Mouse (Mus musculus) intestine, embryonic 14.5 days (tissue): Measurements from ENCODE around the gene Syndig1l. TPM values are rescaled to one million over a fixed set of nuclear protein-coding genes. Genes with fewer than 3 reads are reported as not detected.

Source experiments
- ATAC-seq: fragments of 200-750 bp; cut with Nextera tagmentation; replicated peaks from 2 replicates; pipeline ENCODE4 v1.8.0; 2017; ENCODE audit warnings: low read depth, moderate number of reproducible peaks, moderate TSS enrichment, moderate library complexity; ENCODE audit not compliant: low FRiP score, low TSS enrichment
- DNase-seq: peaks from one replicate; pipeline ENCODE4 v3.0.0-alpha.2; 2018; ENCODE audit warnings: low spot score
- H3K27ac ChIP-seq: fragments of 300-500 bp; sonication (generic); 2 replicates; pipeline ENCODE4 v1.5.1; 2014; ENCODE audit warnings: low read depth, mild to moderate bottlenecking, control low read depth
- H3K27me3 ChIP-seq: fragments of 300-500 bp; sonication (generic); replicated peaks from 2 replicates; pipeline ENCODE4 v1.6.1; 2014; ENCODE audit warnings: low read length, control low read depth; ENCODE audit not compliant: control insufficient read depth, insufficient read depth
- H3K36me3 ChIP-seq: fragments of 300-500 bp; sonication (generic); 2 replicates; pipeline ENCODE4 v1.6.1; 2014; ENCODE audit warnings: low read length, control low read depth; ENCODE audit not compliant: control insufficient read depth, insufficient read depth
- H3K4me1 ChIP-seq: fragments of 300-500 bp; sonication (generic); replicated peaks from 2 replicates; pipeline ENCODE4 v1.6.1; 2014; ENCODE audit warnings: low read length, control low read depth, mixed read lengths; ENCODE audit not compliant: control insufficient read depth, insufficient read depth
- H3K4me2 ChIP-seq: fragments of 300-500 bp; sonication (generic); 2 replicates; pipeline ENCODE4 v1.6.1; 2014; ENCODE audit warnings: low read length
- H3K4me3 ChIP-seq: fragments of 300-500 bp; sonication (generic); 2 replicates; pipeline ENCODE4 v1.5.1; 2014; ENCODE audit warnings: low read depth, low read length, control low read depth, mixed read lengths
- H3K9ac ChIP-seq: fragments of 300-500 bp; sonication (generic); 2 replicates; pipeline ENCODE4 v1.6.1; 2014; ENCODE audit warnings: mild to moderate bottlenecking, low read length
- H3K9me3 ChIP-seq: fragments of 300-500 bp; sonication (generic); 2 replicates; pipeline ENCODE4 v1.6.1; 2016; ENCODE audit warnings: low read length, control low read depth; ENCODE audit not compliant: control insufficient read depth
- WGBS: fragments of 180-500 bp; shearing (Covaris S2); extraction: QIAGEN DNeasy Blood & Tissue Kit; methylation state at CpG from one replicate; pipeline ENCODE4 v1.1.7; 2014; 5-methylcytosine and 5-hydroxymethylcytosine counted together
- polyA plus RNA-seq: library from polyadenylated mRNA; unstranded; fragments of >200 nt; fragmentation: Nextera tagmentation; extraction: Ambion mirVana; gene quantifications from 2 replicates; pipeline ENCODE4 v1.2.1, GENCODE M21; 2014

The Syndig1l gene
- polyA plus RNA-seq, 1 experiment from 2014 or later = 0.20 TPM

GRCm38 (mm10) chr12:84718462-84719244, 20.0 kb upstream of the Syndig1l start:
- H3K4me1 ChIP-seq = no peaks in the 10 kb centered on the region
- ATAC-seq = no peak
- 82% methylated on average over 9 of the region's 9 CpGs for WGBS
- H3K27ac ChIP-seq = no peak overlapping the region
- H3K4me2 ChIP-seq = no peak overlapping the region
- no peaks in the 10 kb centered on the region for H3K9me3 ChIP-seq
- H3K9ac ChIP-seq = no peak overlapping the region
- no peak overlapping the region for H3K4me3 ChIP-seq
- no peaks in the 10 kb centered on the region for H3K36me3 ChIP-seq
- no peaks in the 10 kb centered on the region for H3K27me3 ChIP-seq
- no peak for DNase-seq

- Histone ChIP-seq H3K4me1 (no peaks in the 10 kb centered on the region), H3K4me2 (no peak overlapping the region), H3K27me3 (no peaks in the 10 kb centered on the region), H3K9me3 (no peaks in the 10 kb centered on the region), H3K9ac (no peak overlapping the region), H3K27ac (no peak overlapping the region), H3K4me3 (no peak overlapping the region), H3K36me3 (no peaks in the 10 kb centered on the region)
- ATAC-seq (no peak), DNase-seq (no peak)
- WGBS = 82% methylated on average over 6 of the region's 6 CpGs
These were observed 15.9 kb upstream of the Syndig1l start for GRCm38 (mm10) chr12:84714578-84714977.

- Histone ChIP-seq H3K9me3 (no peaks in the 10 kb centered on the region), H3K9ac (no peak overlapping the region), H3K27me3 (no peaks in the 10 kb centered on the region), H3K4me3 (no peak overlapping the region), H3K4me2 (no peak overlapping the region), H3K4me1 (no peaks in the 10 kb centered on the region), H3K27ac (no peak overlapping the region), H3K36me3 (no peaks in the 10 kb centered on the region)
- peak; percentile 71 for DNase-seq
- ATAC-seq = no peak
- 23% methylated on average over 14 of the region's 14 CpGs for WGBS
These were observed 11.3 kb upstream of the Syndig1l start for GRCm38 (mm10) chr12:84709842-84710439.

GRCm38 (mm10) chr12:84707804-84708203, 9.2 kb upstream of the Syndig1l start:
- Histone ChIP-seq H3K4me2 (no peak overlapping the region), H3K9ac (no peak overlapping the region), H3K9me3 (no peaks in the 10 kb centered on the region), H3K4me3 (no peak overlapping the region), H3K36me3 (no peaks in the 10 kb centered on the region), H3K27me3 (no peaks in the 10 kb centered on the region), H3K27ac (no peak overlapping the region), H3K4me1 (no peaks in the 10 kb centered on the region)
- ATAC-seq = no peak
- no peak for DNase-seq
- 74% methylated on average over 4 of the region's 4 CpGs for WGBS

- Histone ChIP-seq H3K9ac (no peak overlapping the region), H3K4me1 (no peaks in the 10 kb centered on the region), H3K36me3 (no peaks in the 10 kb centered on the region), H3K27me3 (no peaks in the 10 kb centered on the region), H3K4me2 (no peak overlapping the region), H3K9me3 (no peaks in the 10 kb centered on the region), H3K27ac (no peak overlapping the region), H3K4me3 (no peak overlapping the region)
- DNase-seq = no peak
- ATAC-seq = no peak
- 74% methylated on average over 4 of the region's 4 CpGs for WGBS
These were observed 8.3 kb upstream of the Syndig1l start for GRCm38 (mm10) chr12:84706886-84707285.

GRCm38 (mm10) chr12:84702586-84702985, 4.0 kb upstream of the Syndig1l start:
- WGBS = 73% methylated on average over 7 of the region's 7 CpGs

GRCm38 (mm10) chr12:84692141-84692540, 6.5 kb downstream of the Syndig1l start:
- H3K4me1 ChIP-seq = no peaks in the 10 kb centered on the region
- H3K4me2 ChIP-seq = no peak overlapping the region
- H3K36me3 ChIP-seq = no peaks in the 10 kb centered on the region
- no peak for DNase-seq
- peaks cover 6% of the 10 kb centered on the region for H3K27me3 ChIP-seq
- no peaks in the 10 kb centered on the region for H3K9me3 ChIP-seq
- ATAC-seq = no peak
- no peak overlapping the region for H3K27ac ChIP-seq
- 76% methylated on average over 6 of the region's 6 CpGs for WGBS
- H3K9ac ChIP-seq = no peak overlapping the region
- H3K4me3 ChIP-seq = no peak overlapping the region

More at GRCm38 (mm10) chr12:84702586-84702985, 4.0 kb upstream of the Syndig1l start:
- no peak overlapping the region for H3K9ac ChIP-seq
- no peaks in the 10 kb centered on the region for H3K4me1 ChIP-seq
- no peak for DNase-seq
- no peak for ATAC-seq
- H3K27ac ChIP-seq = no peak overlapping the region
- peaks cover 20% of the 10 kb centered on the region; the same call in 1 of the 2 replicates for H3K27me3 ChIP-seq
- no peak overlapping the region for H3K4me2 ChIP-seq
- no peak overlapping the region for H3K4me3 ChIP-seq
- no peaks in the 10 kb centered on the region for H3K9me3 ChIP-seq
- H3K36me3 ChIP-seq = no peaks in the 10 kb centered on the region

- Histone ChIP-seq H3K4me1 (no peaks in the 10 kb centered on the region), H3K27ac (no peak overlapping the region), H3K4me2 (no peak overlapping the region), H3K36me3 (no peaks in the 10 kb centered on the region), H3K4me3 (no peak overlapping the region), H3K9me3 (no peaks in the 10 kb centered on the region), H3K9ac (no peak overlapping the region), H3K27me3 (no peaks in the 10 kb centered on the region)
- DNase-seq (no peak), ATAC-seq (no peak)
These were observed 7.3 kb downstream of the Syndig1l start for GRCm38 (mm10) chr12:84691347-84691746.

- H3K36me3 ChIP-seq = no peaks in the 10 kb centered on the region
- no peaks in the 10 kb centered on the region for H3K9me3 ChIP-seq
- ATAC-seq (no peak), DNase-seq (no peak)
- no peak overlapping the region for H3K4me2 ChIP-seq
- H3K4me3 ChIP-seq = no peak overlapping the region
- no peaks in the 10 kb centered on the region for H3K4me1 ChIP-seq
- no peaks in the 10 kb centered on the region for H3K27me3 ChIP-seq
- WGBS = 82% methylated on average over 11 of the region's 11 CpGs
- H3K27ac ChIP-seq = no peak overlapping the region
- H3K9ac ChIP-seq = no peak overlapping the region
These were observed 9.6 kb downstream of the Syndig1l start for GRCm38 (mm10) chr12:84689051-84689450.
